Mouse (Mus musculus): ENCODE results near the gene 2410002F23Rik. TPM values are rescaled to one million over a fixed set of nuclear protein-coding genes. Genes with fewer than 3 reads are reported as not detected.
A peak's percentile ranks its signal among the peaks of the same experiment; 100 is the strongest.

The 2410002F23Rik gene
- polyA plus RNA-seq, 1 experiment, result 66.3 TPM

DNA sequence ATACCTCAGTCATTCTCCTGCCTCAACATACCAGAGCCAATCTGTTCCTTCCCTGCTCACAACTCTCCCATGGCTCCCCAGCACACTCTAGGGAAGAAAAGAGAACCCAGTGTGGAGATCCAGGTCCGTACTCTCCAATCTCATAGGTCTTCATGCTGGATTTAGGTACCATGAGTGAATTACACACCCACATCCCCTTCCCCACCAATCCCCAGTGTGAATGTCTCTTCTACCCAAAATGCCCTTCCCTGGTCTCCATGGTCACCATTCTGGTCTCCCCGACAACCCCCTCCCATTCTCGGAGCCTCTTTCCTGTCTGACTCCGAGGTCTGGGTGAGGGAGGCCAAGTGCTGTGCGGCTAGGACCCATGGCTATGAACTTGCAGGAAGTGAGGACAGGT is 14.6 kb downstream of the 2410002F23Rik start, which contains the start of gene Gm15517:
Gene Gm15517 (plus strand): TSS at position 301 of the 400 bp plus-strand sequence.
- TF ChIP-seq CTCF (IDR thresholded peaks at IDR 0.05; ENCODE audit: extremely low read depth, insufficient read length, insufficient replicate concordance, low read depth, low read length), result no peak
- no peak for TF ChIP-seq POLR2A (IDR thresholded peaks at IDR 0.05; ENCODE audit: low read depth, low read length)
- 65% methylated on average over 5 of the region's 5 CpGs for WGBS
- Histone ChIP-seq H3K36me3 (ENCODE audit: control insufficient read depth, insufficient read depth, low read length) (no peaks in the 10 kb centered on the region), H3K4me3 (ENCODE audit: low read depth, low read length) (no peak within 1 kb of the TSS), H3K27ac (ENCODE audit: insufficient read depth, low read depth, low read length) (no peak within 1 kb of the TSS), H3K27me3 (ENCODE audit: control insufficient read depth, insufficient read depth, low read length) (no peaks in the 10 kb centered on the region; the same call in 1 of the 2 replicates), H3K4me1 (ENCODE audit: control insufficient read depth, insufficient read depth, insufficient read length, low read length) (no peaks in the 10 kb centered on the region)

DNA sequence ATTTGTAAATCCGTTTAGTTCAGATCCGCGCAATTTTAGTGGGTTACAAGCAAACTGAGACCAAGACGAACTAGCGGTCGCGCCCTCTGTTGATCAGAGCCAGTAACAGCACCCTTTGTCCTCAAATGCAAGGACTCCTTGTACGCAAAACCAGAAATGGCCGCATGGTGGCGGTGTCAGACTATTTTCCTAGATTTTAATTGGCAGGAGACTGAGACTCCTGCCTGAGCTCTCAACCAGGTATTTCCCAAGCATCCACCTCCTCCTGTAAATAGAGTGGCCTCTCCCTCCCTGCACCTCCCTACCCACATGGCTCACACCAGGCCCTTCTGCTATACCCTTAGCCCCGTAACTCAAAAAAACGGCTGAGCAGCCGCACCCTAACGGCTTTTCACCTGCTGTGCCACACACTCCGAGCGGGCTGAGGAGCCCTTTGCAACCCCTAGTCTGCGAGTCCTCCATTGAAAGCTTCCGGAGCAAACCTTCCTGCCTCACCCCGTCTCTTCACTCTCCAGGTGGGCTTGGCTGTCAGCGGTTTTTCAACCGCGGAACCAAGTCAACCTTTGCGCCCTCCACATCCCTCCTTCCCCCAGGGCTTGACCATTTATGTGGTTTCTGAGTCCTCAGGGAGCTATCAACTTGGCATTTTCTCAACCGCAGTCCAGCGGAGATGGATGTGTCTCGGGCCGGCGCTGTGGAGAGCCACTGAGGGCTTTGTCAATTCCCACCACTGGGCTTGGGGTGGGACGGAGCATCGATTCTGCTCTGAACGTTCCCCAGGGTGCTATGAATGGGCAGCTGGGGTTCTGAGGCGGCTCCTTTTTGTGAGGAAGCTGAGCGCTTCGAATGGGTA is 16.5 kb downstream of the 2410002F23Rik start:
- H3K4me3 ChIP-seq (ENCODE audit: low read depth, low read length), result no peak overlapping the region

DNA sequence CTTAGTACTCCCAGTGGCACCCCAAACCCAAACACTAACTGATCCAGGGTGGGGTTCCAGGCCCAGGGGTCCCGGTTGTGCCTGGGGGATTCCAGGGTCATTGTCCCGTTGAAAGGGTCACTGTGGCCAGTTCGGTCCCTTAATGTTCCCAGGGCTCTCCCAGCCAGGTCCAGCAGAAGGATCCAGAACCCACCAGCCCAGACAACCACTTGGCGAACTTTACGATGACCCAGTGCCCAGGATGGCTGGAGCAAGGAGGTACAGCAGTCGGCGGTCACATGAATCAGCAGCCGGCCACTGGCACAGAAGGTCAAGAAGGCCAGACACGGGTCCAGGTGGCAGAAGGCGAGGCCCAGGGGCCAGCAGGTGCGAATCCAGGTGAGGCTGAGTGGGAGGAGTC is 21.6 kb downstream of the 2410002F23Rik start:
- 61% methylated on average over 11 of the region's 11 CpGs for WGBS
- Histone ChIP-seq H3K36me3 (ENCODE audit: control insufficient read depth, insufficient read depth, low read length) (no peaks in the 10 kb centered on the region), H3K27me3 (ENCODE audit: control insufficient read depth, insufficient read depth, low read length) (no peaks in the 10 kb centered on the region; the same call in 1 of the 2 replicates), H3K4me3 (ENCODE audit: low read depth, low read length) (no peak overlapping the region), H3K4me1 (ENCODE audit: control insufficient read depth, insufficient read depth, insufficient read length, low read length) (no peaks in the 10 kb centered on the region), H3K27ac (ENCODE audit: insufficient read depth, low read depth, low read length) (no peak overlapping the region)
- TF ChIP-seq POLR2A (IDR thresholded peaks at IDR 0.05; ENCODE audit: low read depth, low read length) (no peak), CTCF (IDR thresholded peaks at IDR 0.05; ENCODE audit: extremely low read depth, insufficient read length, insufficient replicate concordance, low read depth, low read length) (no peak)

More for the DNA sequence above, 16.5 kb downstream of the 2410002F23Rik start:
- Histone ChIP-seq H3K27ac (ENCODE audit: insufficient read depth, low read depth, low read length) (no peak overlapping the region), H3K27me3 (ENCODE audit: control insufficient read depth, insufficient read depth, low read length) (no peaks in the 10 kb centered on the region; the same call in 1 of the 2 replicates), H3K4me1 (ENCODE audit: control insufficient read depth, insufficient read depth, insufficient read length, low read length) (no peaks in the 10 kb centered on the region), H3K36me3 (ENCODE audit: control insufficient read depth, insufficient read depth, low read length) (no peaks in the 10 kb centered on the region)
- TF ChIP-seq POLR2A (IDR thresholded peaks at IDR 0.05; ENCODE audit: low read depth, low read length), result no peak
- peak; percentile 99; the same call in 1 of the 2 replicates for TF ChIP-seq CTCF (IDR thresholded peaks at IDR 0.05; ENCODE audit: extremely low read depth, insufficient read length, insufficient replicate concordance, low read depth, low read length)
- WGBS, result 4% methylated on average over 34 of the region's 34 CpGs

- no peak for TF ChIP-seq CTCF (IDR thresholded peaks at IDR 0.05; ENCODE audit: extremely low read depth, insufficient read length, insufficient replicate concordance, low read depth, low read length)
- TF ChIP-seq POLR2A (IDR thresholded peaks at IDR 0.05; ENCODE audit: low read depth, low read length), result no peak
- H3K4me3 ChIP-seq (ENCODE audit: low read depth, low read length), result no peak overlapping the region
- no peaks in the 10 kb centered on the region for H3K4me1 ChIP-seq (ENCODE audit: control insufficient read depth, insufficient read depth, insufficient read length, low read length)
- WGBS, result 67% methylated on average over 2 of the region's 2 CpGs
- H3K27ac ChIP-seq (ENCODE audit: insufficient read depth, low read depth, low read length), result no peak overlapping the region
- H3K36me3 ChIP-seq (ENCODE audit: control insufficient read depth, insufficient read depth, low read length), result no peaks in the 10 kb centered on the region
- no peaks in the 10 kb centered on the region for H3K27me3 ChIP-seq (ENCODE audit: control insufficient read depth, insufficient read depth, low read length)
Measured at GRCm38 (mm10) chr7:44269397-44269796, 22.9 kb downstream of the 2410002F23Rik start.

DNA sequence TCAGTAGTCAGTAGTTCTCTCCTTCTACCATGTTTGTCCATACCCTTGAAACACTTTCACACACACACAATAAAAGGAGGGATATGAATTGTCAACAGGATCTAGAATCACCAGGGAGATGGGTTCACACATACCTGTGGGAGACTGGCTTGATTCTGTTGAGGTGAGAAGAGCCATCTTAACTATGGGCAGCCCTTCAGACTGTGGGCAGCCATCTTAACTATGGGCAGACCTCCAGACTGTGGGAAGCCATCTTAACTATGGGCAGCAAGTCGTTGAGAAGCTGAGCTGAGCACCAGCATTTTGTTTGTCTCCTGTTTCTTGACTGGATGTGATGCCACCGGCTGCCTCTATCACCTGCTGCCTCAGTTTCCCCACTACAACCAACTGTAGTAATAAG is 24.8 kb downstream of the 2410002F23Rik start:
- Histone ChIP-seq H3K4me3 (ENCODE audit: low read depth, low read length) (no peak overlapping the region), H3K4me1 (ENCODE audit: control insufficient read depth, insufficient read depth, insufficient read length, low read length) (no peaks in the 10 kb centered on the region), H3K27me3 (ENCODE audit: control insufficient read depth, insufficient read depth, low read length) (no peaks in the 10 kb centered on the region), H3K27ac (ENCODE audit: insufficient read depth, low read depth, low read length) (no peak overlapping the region), H3K36me3 (ENCODE audit: control insufficient read depth, insufficient read depth, low read length) (no peaks in the 10 kb centered on the region)
- TF ChIP-seq CTCF (IDR thresholded peaks at IDR 0.05; ENCODE audit: extremely low read depth, insufficient read length, insufficient replicate concordance, low read depth, low read length), result no peak
- TF ChIP-seq POLR2A (IDR thresholded peaks at IDR 0.05; ENCODE audit: low read depth, low read length), result no peak
- 71% methylated on average over 2 of the region's 2 CpGs for WGBS

DNA sequence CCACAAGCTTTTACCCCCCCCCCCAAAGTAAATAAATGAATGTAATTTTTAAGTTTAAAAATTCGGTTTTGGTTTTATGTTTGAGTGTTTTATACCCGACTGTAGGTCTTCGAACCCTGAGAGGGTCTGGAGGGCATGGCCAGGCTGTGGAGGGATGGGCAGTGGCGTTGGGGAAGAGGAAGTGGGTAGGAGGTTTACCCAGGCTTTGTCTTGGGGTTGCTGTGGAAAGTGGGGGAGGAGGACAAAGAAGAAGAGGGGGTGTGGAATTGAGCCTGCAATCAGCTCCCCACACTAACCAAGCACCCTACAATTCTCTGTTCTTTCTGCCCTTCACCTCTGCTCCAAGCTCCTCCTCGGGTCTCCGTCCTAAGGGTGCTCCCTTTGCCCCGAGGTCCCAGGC is 26.0 kb downstream of the 2410002F23Rik start:
- 81% methylated on average over 7 of the region's 7 CpGs for WGBS

GRCm38 (mm10) chr7:44273446-44273845 is 26.9 kb downstream of the 2410002F23Rik start:
- Histone ChIP-seq H3K4me3 (ENCODE audit: low read depth, low read length) (no peak overlapping the region), H3K27ac (ENCODE audit: insufficient read depth, low read depth, low read length) (no peak overlapping the region), H3K27me3 (ENCODE audit: control insufficient read depth, insufficient read depth, low read length) (no peaks in the 10 kb centered on the region), H3K36me3 (ENCODE audit: control insufficient read depth, insufficient read depth, low read length) (no peaks in the 10 kb centered on the region), H3K4me1 (ENCODE audit: control insufficient read depth, insufficient read depth, insufficient read length, low read length) (no peaks in the 10 kb centered on the region)
- no peak for TF ChIP-seq CTCF (IDR thresholded peaks at IDR 0.05; ENCODE audit: extremely low read depth, insufficient read length, insufficient replicate concordance, low read depth, low read length)
- no peak for TF ChIP-seq POLR2A (IDR thresholded peaks at IDR 0.05; ENCODE audit: low read depth, low read length)
- WGBS, result 76% methylated on average over 7 of the region's 7 CpGs

More for the DNA sequence above, 26.0 kb downstream of the 2410002F23Rik start:
- no peak for TF ChIP-seq POLR2A (IDR thresholded peaks at IDR 0.05; ENCODE audit: low read depth, low read length)
- Histone ChIP-seq H3K27ac (ENCODE audit: insufficient read depth, low read depth, low read length) (no peak overlapping the region), H3K4me3 (ENCODE audit: low read depth, low read length) (no peak overlapping the region), H3K4me1 (ENCODE audit: control insufficient read depth, insufficient read depth, insufficient read length, low read length) (no peaks in the 10 kb centered on the region), H3K27me3 (ENCODE audit: control insufficient read depth, insufficient read depth, low read length) (no peaks in the 10 kb centered on the region), H3K36me3 (ENCODE audit: control insufficient read depth, insufficient read depth, low read length) (no peaks in the 10 kb centered on the region)
